Mouse (Mus musculus) monocyte, adult 2 months (primary cell): ENCODE results near the gene Pitx2.

Experiments
- DNase-seq, 2 experiments: peaks; one replicate each; pipeline ENCODE4 v3.0.0; 2022; ENCODE audit warnings: low spot score in 2 of 2, low read depth in 1 of 2

Gene Pitx2

GRCm38 (mm10) chr3:129256283-129256682 is 56.6 kb downstream of the Pitx2 start:
- DNase-seq: no peak

- no peak for DNase-seq
Observed at GRCm38 (mm10) chr3:129256766-129257165, 57.1 kb downstream of the Pitx2 start.

GRCm38 (mm10) chr3:129258497-129258896 is 58.8 kb downstream of the Pitx2 start:
- DNase-seq: no peak
